Mouse (Mus musculus) liver, adult 2 months (tissue): ENCODE results near the gene Gm9803. TPM values are rescaled to one million over a fixed set of nuclear protein-coding genes. Genes with fewer than 3 reads are reported as not detected.

Experiments used
- DNase-seq: peaks from one replicate; pipeline ENCODE4 v3.0.0-alpha.2; 2011; ENCODE audit warnings: low read depth, low spot score; ENCODE audit errors: extremely low read depth
- H3K27ac ChIP-seq: fragments of 200-500 bp; replicated peaks from 2 replicates; pipeline ENCODE4 v1.5.1; 2012; ENCODE audit warnings: low read depth, mild to moderate bottlenecking, control low read depth, inconsistent platforms, low read length; ENCODE audit not compliant: insufficient read depth
- H3K27me3 ChIP-seq: fragments of 200-500 bp; 2 replicates; pipeline ENCODE4 v1.6.1; 2012; ENCODE audit warnings: mild to moderate bottlenecking, moderate library complexity, low read length, inconsistent platforms; ENCODE audit not compliant: control insufficient read depth, insufficient read depth
- H3K36me3 ChIP-seq: fragments of 200-500 bp; 2 replicates; pipeline ENCODE4 v1.6.1; 2012; ENCODE audit warnings: low read length, inconsistent platforms; ENCODE audit not compliant: control insufficient read depth, insufficient read depth
- H3K4me1 ChIP-seq: fragments of 200-500 bp; 2 replicates; pipeline ENCODE4 v1.6.1; 2011; ENCODE audit warnings: low read length; ENCODE audit not compliant: control insufficient read depth, insufficient read depth
- H3K4me3 ChIP-seq: fragments of 200-500 bp; 2 replicates; pipeline ENCODE4 v1.5.1; 2011; ENCODE audit warnings: low read depth, mild to moderate bottlenecking, control low read depth, low read length, moderate library complexity; ENCODE audit not compliant: insufficient read depth
- H3K79me2 ChIP-seq: fragments of 200-500 bp; 2 replicates; pipeline ENCODE4 v1.6.1; 2012; ENCODE audit warnings: inconsistent platforms, mild to moderate bottlenecking, low read length, moderate library complexity; ENCODE audit not compliant: control insufficient read depth, insufficient read depth
- H3K9ac ChIP-seq: fragments of 200-500 bp; 2 replicates; pipeline ENCODE4 v1.6.1; 2012; ENCODE audit warnings: low read depth, mild to moderate bottlenecking, control low read depth, inconsistent platforms, low read length
- CTCF ChIP-seq: fragments of 200-500 bp; IDR thresholded peaks from 2 replicates; pipeline ENCODE4 v1.5.1; 2011; ENCODE audit warnings: low read depth, low read length, control low read depth
- POLR2A ChIP-seq: fragments of 200-500 bp; IDR thresholded peaks from 2 replicates; pipeline ENCODE4 v1.6.1; 2011; ENCODE audit warnings: low read length, control low read depth; ENCODE audit not compliant: insufficient read depth; ENCODE audit errors: extremely low read depth
- WGBS: fragments of 180-500 bp; shearing (Covaris S2); methylation state at CpG from one replicate; pipeline ENCODE4 v1.1.7; 2018; 5-methylcytosine and 5-hydroxymethylcytosine counted together
- polyA plus RNA-seq: library from polyadenylated mRNA; depleted of rRNA; stranded (reverse); fragments of >200 nt; gene quantifications from 2 replicates; pipeline ENCODE4 v1.2.3, GENCODE M21; 2012; rRNA removed
- total RNA-seq: library from RNA; depleted of rRNA; stranded (reverse); fragments of >200 nt; gene quantifications from 2 replicates; pipeline ENCODE4 v1.2.3, GENCODE M21; 2014; rRNA removed

Gene Gm9803
- total and polyA plus RNA-seq, 2 experiments: 4.0 to 57.1 TPM

DNA sequence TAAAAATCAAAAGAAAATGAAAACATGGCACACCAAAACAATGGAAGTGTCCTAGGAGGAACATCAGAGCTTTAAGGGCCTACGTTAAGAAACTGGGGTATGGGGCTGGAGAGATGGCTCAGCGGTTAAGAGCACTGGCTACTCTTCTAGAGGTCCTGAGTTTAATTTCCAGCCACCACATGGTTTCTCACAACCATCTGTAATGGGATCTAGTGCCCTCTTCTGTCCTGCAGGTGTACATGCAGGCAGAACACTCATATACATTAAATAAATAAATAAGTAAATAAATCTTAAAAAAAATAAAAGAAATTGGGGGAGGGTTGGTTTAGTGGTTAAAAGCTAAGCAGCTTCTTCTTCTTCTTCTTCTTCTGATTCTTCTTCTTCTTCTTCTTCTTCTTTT, 37.4 kb downstream of the Gm9803 start:
- no peak for DNase-seq
- H3K9ac ChIP-seq: no peak overlapping the region
- H3K27me3 ChIP-seq: no peaks in the 10 kb centered on the region
- H3K4me3 ChIP-seq: no peak overlapping the region
- no peaks in the 10 kb centered on the region for H3K4me1 ChIP-seq
- 89% methylated on average over 2 of the region's 2 CpGs for WGBS
- no peak overlapping the region for H3K27ac ChIP-seq
- no peaks in the 10 kb centered on the region for H3K36me3 ChIP-seq
- H3K79me2 ChIP-seq: no peaks in the 10 kb centered on the region
- TF ChIP-seq CTCF: no peak
- TF ChIP-seq POLR2A: no peak

Other genes with a start within 250 kb of the Gm9803 start
- 1.3 and 1.5 TPM in 2 replicates for gene Bend3, start 45.3 kb upstream of the Gm9803 start, total RNA-seq
- gene Bend3, start 45.3 kb upstream of the Gm9803 start, polyA plus RNA-seq: 1.8 and 2.1 TPM in 2 replicates
- gene 1700021F05Rik, start 16.9 kb downstream of the Gm9803 start, total RNA-seq: 19.9 and 21.5 TPM in 2 replicates
- 5.9 and 6.2 TPM in 2 replicates for gene 1700021F05Rik, start 16.9 kb downstream of the Gm9803 start, polyA plus RNA-seq
- 5.7 and 7.4 TPM in 2 replicates for gene Cd24a, start 54.2 kb downstream of the Gm9803 start, total RNA-seq
- gene Cd24a, start 54.2 kb downstream of the Gm9803 start, polyA plus RNA-seq: 1.5 and 1.7 TPM in 2 replicates